Mouse (Mus musculus) C2C12 (cell line): ENCODE results near the gene Cfl1.
A peak's percentile ranks its signal among the peaks of the same experiment; 100 is the strongest.

Experiments used
- CEBPB ChIP-seq: IDR thresholded peaks from one replicate; pipeline ENCODE4 v1.6.1; 2011; ENCODE audit warnings: low read depth, mild to moderate bottlenecking, control low read depth, moderate library complexity
- CTCF ChIP-seq: IDR thresholded peaks from one replicate; pipeline ENCODE4 v1.5.1; 2011; ENCODE audit not compliant: control insufficient read depth, insufficient read depth, insufficient read length
- MAX ChIP-seq: IDR thresholded peaks from one replicate; pipeline ENCODE4 v1.6.1; 2011; ENCODE audit warnings: mild to moderate bottlenecking, control low read depth
- USF1 ChIP-seq: IDR thresholded peaks from one replicate; pipeline ENCODE4 v1.6.1; 2011; ENCODE audit warnings: low read depth, mild to moderate bottlenecking, control low read depth, moderate library complexity

DNA sequence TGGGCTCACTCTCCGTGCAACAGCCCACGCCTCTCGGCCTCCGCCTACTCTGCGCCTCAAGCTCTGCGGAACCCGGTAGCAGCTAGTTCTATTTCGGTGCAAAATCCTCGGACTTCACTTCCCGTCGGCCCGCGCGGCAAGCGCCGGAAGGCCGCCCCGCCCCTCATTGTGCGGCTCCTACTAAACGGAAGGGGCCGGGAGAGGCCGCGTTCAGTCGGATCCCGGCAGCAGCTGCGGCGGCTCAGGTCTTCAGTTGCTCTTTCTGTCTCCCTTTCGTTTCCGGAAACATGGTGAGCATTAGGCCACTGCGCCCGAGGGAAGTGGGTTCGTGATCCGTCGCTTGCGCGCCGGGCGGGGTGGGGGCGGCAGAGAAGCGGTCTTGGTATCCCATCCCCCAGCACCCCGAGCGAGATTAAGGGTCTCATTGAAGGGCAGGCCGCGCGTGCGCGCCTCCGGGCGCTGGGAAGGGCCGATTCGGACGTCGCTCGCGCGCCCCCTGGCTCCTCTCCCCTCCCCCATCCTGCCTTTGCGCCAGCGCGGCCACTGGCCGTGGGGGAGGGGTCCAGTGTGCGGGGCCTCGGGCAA lies at the start of gene Cfl1:
- TF ChIP-seq CTCF (no peak), USF1 (no peak), CEBPB (no peak), MAX (peak; percentile 47)
